Mouse (Mus musculus) stomach, postnatal 0 days (tissue): ENCODE data around the gene Ppm1h.

Experiments used
- CTCF ChIP-seq: IDR thresholded peaks from 2 replicates; pipeline ENCODE4 v1.5.1; 2016; ENCODE audit warnings: antibody characterized with exemption, low read depth, mild to moderate bottlenecking, moderate library complexity
- EP300 ChIP-seq: optimal IDR thresholded peaks from 2 replicates; pipeline ENCODE3; 2016; ENCODE audit warnings: antibody characterized with exemption

DNA sequence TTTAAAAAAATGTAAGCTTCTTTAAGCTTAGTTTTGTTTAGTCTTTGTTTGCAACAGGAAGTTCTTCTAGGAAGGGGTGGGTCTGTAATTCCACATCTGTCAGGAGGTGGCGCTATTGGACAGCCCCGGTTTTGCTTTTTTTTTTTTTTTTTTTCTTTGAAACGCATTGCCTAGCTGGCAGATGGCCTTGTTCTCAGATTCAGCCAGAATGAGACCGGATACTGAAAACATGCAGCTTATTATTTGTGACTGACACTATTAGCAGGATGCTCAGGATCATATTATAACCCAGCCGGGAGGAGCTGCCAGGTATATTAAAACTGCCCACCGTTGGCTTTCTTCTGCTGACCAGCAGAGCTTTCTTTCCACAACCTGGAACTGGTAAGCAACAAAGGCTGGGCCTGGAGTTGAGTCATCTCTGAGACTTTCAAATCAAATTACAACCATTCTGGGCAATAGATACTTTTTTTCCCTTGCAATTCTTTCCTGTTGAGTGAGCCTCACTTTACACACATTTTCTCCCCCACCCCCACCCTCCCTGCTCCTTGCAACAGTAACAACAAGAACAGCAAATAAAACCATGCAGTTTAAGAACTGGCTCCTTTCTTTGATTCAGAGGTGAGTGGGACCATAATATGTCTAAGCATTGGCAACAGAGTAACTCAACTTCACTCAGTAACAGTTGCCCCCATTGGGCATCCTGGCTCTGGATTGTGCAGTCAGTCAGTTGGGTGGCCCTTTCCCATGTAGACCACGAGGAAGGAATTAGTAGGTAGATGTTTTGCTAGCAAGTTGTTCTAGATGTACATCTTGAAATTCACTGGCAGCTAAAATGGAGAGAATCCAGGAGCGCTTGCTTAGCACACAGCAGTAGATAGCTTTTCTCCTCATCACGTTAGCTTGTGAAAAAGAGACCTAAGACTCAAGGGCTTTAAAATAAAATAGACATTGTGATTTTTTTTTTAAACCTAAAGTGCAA is 128.9 kb downstream of the Ppm1h start:
- TF ChIP-seq CTCF (peak; percentile 89), EP300 (peak; percentile 65)
